Mouse (Mus musculus): ENCODE data around the gene Anxa2.

Anxa2 gene

GRCm38 (mm10) chr9:69453066-69453900 lies at the start of gene Anxa2:
Anxa2 (plus strand) TSS chr9:69453620.
- DNase-seq (ENCODE audit: low spot score), result peak; percentile 95

GRCm38 (mm10) chr9:69404671-69405070 lies 48.7 kb upstream of the Anxa2 start:
- no peak for DNase-seq (ENCODE audit: low spot score)

- DNase-seq (ENCODE audit: low spot score), result peak; percentile 24
Observed at GRCm38 (mm10) chr9:69419476-69419875, 33.9 kb upstream of the Anxa2 start.

- DNase-seq (ENCODE audit: low spot score), result no peak
Observed at GRCm38 (mm10) chr9:69430531-69430930, 22.9 kb upstream of the Anxa2 start.

- DNase-seq (ENCODE audit: low spot score), result peak; percentile 85
Observed at GRCm38 (mm10) chr9:69431863-69432555, 21.4 kb upstream of the Anxa2 start.

GRCm38 (mm10) chr9:69435194-69435593 lies 18.2 kb upstream of the Anxa2 start:
- no peak for DNase-seq (ENCODE audit: low spot score)

GRCm38 (mm10) chr9:69435662-69436061 lies 17.8 kb upstream of the Anxa2 start:
- DNase-seq (ENCODE audit: low spot score), result no peak

GRCm38 (mm10) chr9:69439805-69440357 lies 13.5 kb upstream of the Anxa2 start:
- peak; percentile 69 for DNase-seq (ENCODE audit: low spot score)

- peak; percentile 63 for DNase-seq (ENCODE audit: low spot score)
Observed at GRCm38 (mm10) chr9:69442471-69443038, 10.9 kb upstream of the Anxa2 start.

- DNase-seq (ENCODE audit: low spot score), result peak; percentile 66
Observed at GRCm38 (mm10) chr9:69443203-69443602, 10.2 kb upstream of the Anxa2 start.

GRCm38 (mm10) chr9:69448801-69449200 lies 4.6 kb upstream of the Anxa2 start:
- no peak for DNase-seq (ENCODE audit: low spot score)

GRCm38 (mm10) chr9:69450636-69451035 lies 2.8 kb upstream of the Anxa2 start:
- DNase-seq (ENCODE audit: low spot score), result no peak

GRCm38 (mm10) chr9:69451886-69452810 lies 1.3 kb upstream of the Anxa2 start:
- DNase-seq (ENCODE audit: low spot score), result no peak

- DNase-seq (ENCODE audit: low spot score), result no peak
Observed at GRCm38 (mm10) chr9:69453901-69454666, 664 bp downstream of the Anxa2 start.

- DNase-seq (ENCODE audit: low spot score), result no peak
Observed at GRCm38 (mm10) chr9:69454691-69455090, 1.3 kb downstream of the Anxa2 start.

GRCm38 (mm10) chr9:69455391-69455790 lies 2.0 kb downstream of the Anxa2 start:
- DNase-seq (ENCODE audit: low spot score), result peak; percentile 73

- no peak for DNase-seq (ENCODE audit: low spot score)
Observed at GRCm38 (mm10) chr9:69456406-69457075, 3.1 kb downstream of the Anxa2 start.

GRCm38 (mm10) chr9:69457143-69457542 lies 3.7 kb downstream of the Anxa2 start:
- no peak for DNase-seq (ENCODE audit: low spot score)

GRCm38 (mm10) chr9:69457747-69458625 lies 4.6 kb downstream of the Anxa2 start:
- peak; percentile 86 for DNase-seq (ENCODE audit: low spot score)
